Mouse (Mus musculus): ENCODE measurements at regions not wholly inside any gene's neighbourhood (a gene's known extent, or its start where the extent isn't known, plus 50 kb on each side); places are given as distances from the start of the nearest gene placed in this dataset.

DNA sequence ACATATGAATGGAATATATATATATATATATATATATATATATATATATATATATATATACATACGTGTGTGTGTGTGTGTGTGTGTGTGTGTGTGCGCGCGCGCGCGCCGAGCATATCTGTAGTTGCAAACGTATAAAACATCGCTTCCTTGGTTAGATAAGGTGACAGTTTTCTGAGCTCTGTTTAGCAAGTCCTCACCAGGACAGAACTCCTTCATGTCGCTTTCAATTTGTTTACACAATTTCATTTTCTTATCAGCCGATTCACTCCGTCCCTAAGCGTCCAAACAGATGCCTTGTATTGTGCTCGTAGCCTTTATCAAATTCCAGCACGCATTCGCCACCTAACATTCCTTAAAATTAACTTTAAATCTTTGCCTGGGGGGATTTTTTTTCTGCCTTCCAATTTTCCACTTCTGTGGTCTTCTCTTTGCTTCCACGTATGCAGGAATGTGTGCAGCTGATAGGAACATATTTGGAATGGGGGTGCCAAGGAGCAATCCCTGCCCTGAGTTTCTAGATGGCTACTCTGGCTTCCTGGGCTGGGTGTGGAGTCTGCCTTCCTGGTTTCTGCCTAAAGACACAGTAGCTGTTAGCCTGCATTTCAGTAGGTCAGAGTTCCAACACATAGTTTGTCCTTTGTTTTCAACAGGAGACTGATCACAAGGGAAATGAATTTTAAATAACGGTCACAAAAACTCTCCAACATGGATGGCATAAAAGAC is 575.7 kb downstream of the Robo2 start:
- no peak for ATAC-seq (ENCODE audit: low TSS enrichment)

DNA sequence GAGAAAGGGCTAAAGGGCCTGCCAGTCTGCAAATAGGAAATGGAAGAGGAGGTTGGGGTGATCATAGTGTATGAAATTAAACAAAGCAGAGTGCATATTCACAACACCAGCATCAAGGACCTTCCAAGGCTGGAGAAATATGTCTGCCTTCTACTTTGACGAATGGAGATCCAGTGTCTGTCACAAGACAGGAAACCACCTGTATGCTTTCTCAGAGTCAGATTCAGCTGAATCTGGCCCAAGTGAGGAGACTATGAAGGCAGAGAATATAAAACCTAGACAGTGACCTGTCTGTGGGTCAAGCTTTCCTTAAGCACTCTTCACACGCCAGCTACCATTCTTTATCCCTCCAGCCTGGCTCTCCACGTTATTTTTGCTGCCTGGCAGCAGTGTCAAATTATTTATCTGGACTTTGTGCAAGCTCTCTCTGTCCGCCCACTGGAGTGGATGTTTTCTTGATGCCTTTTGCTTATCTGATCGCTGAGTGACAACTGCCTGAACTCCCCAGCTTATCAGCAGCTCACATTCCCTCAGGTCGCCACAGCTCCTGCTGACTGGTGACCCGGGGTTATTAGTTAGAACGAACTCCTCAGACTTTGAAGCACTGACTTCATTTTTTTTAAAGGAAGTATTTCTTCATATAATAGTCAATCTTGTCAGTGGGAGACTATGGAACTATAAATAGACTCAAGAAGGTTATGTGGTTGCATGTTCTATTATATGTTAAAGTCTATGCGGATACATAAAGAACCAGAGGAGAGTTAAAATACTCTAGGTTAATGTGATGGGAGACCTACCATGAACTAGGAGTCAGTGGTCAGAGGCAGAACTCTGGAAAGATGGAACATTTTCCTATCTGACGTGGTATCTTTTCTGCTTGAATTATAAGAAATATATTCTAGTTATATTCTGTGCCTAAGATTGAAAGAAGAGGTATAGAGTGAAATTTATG is 590.0 kb downstream of the Robo2 start:
- no peak for ATAC-seq (ENCODE audit: low TSS enrichment)

DNA sequence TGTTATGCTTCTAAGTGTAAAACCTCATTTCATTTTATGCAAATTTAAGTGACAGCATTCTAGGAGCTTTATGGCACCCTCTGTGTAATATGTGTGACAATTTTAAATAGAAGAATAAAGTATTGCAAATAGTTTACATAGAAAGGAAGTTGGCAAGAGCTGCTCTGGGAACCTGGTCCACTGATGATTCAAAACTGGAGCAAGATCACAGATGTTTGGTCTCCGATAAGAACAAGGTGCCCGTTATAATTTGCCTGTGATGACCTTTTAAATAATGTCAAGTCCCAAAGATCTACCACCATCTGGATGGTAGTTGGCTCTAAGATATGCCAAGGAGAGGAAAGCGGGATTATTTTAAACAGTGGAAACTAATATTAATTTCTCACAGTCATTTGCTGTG is 607.1 kb downstream of the Robo2 start:
- no peak for ATAC-seq (ENCODE audit: low TSS enrichment)

DNA sequence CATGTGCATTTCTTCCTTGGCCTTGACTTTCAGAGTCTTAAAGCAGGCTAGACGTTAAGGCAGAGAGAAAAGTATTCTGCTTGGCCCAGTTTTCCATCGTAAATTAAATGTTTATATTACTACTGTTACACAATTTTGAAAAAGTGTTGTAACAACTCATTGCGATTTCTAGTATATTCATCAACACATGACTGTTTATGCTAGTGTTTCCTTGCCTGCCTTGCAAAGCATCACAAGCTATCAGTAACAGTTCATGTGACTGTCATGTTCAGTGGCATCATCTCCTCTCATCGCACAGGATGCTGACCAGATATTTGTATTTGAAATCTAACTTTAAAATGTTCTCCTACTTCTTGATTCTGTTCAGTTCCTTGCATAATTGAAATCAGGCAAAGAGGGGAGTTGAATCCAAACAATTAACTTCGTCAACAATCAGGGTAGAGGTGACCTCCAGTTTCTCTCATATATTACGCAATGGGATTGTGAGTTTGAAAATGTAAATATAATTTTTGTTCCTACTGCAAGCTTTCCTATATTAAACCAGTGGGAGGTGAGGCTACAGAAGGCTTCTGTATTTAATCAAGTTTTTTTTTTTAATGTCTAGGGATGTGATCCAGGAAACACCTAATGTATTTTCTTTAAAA is 615.0 kb downstream of the Robo2 start:
- ATAC-seq (ENCODE audit: low TSS enrichment): no peak

DNA sequence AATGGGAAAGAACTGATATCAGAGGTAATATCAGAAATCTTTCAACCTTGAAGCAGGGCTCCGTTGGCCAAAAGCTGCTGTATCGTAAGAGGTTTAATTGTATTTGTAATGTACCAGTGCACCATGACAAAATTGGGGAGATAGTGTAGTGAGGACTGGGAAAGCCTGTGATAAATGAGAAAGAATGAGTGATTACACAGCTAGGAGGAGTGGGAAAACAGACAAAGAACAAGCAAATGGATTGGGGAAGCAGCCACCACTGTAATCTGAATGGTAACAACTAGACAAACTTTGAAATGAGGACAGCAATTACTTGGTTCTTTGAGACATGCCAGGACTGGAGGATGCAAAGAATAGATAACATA is 626.6 kb downstream of the Robo2 start:
- ATAC-seq (ENCODE audit: low TSS enrichment): 0 out of 2 replicates have a peak, but pooled peaks have one; percentile 8

DNA sequence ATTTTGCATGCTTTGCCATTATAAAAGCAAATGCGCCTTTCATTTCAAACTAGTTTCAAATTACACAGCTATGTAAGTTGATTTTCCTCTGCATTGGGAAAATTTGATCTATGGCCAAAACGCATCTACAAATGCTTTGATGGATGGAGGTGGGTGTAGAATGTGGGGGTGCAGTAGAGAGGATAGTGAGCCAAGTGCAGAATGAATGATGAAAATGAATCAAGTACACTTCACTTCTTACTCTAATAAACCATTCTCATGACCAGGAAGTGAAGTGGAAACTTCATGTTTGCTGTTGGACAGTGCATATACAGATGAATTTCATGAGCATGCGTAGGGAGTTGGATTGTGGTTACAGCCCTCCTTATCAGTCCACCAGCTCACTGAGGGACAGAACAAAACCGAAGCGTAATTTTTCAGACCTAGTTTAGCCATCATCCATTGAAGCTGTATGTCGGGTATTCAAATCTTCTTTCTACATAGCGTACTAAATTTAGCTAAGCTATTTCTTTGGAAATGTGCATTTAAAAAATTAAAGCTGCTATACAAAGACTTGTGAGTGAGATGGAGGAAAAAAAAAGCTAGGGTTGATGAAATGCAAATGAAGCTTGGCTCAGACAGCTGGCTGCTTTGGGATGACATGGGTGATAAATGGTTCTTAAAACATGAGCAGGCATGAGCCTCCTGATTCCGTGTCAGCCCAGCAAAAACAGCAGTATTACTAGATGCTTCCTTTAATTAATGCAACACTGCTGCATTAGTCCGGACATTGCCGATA is 627.1 kb downstream of the Robo2 start:
- peak; percentile 96 for ATAC-seq (ENCODE audit: low TSS enrichment)

DNA sequence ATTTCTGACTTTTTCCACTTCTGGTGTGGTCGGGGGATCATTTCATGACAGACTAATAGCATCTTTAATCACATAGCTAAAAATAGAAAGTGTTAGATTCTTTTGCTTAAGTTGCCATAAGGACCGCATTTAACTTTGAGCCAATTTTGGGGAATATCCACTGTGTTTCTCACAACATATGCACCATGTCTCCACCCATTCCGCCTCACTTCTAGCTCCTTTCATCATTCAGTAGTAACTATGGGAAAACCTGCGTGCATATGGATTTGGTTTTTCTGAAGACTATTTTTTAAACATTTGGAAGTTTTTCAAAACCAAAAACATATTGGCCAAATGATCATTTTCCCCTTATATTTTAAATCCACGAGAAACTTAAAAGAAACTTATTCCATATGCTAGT is 639.2 kb downstream of the Robo2 start:
- ATAC-seq (ENCODE audit: low TSS enrichment): no peak

DNA sequence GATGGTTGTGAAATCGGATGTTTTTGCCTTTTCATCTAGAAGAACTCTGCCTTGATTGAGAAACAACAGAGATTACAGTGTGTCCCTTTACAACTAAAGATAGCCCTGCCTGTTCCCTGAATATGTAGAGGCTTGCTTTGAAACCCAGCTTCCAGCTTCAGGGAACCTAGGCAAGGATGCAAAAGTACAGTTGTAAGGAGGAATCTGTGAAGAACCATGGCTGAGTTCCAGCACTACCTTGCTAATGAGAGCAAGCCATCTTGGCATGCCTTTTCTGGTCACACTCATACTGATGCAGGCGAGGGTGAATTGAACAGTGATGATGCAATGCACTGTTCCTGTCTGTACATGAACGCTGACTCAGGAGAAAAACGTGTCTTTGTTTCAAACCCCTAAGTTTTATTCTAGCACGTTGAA is 641.2 kb downstream of the Robo2 start:
- peak; percentile 97 for ATAC-seq (ENCODE audit: low TSS enrichment)

DNA sequence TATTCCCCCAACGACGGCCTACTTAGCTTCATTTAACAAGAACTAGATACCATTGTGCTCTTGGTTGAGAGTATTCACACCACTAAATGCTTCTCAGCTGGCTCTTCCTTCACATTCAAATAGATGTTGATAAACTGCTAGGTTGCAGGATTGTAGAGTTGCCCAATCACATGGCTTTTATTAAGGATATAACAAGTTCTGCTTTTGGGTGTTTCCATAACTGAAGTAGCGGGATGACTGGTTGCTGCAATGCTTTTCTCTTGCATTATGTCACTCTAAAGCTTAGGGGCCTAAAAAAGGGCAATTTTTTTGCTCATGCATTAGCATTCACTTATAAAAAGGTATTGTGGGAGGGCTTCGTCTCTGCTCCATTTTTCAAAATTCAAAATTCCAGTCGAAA is 641.9 kb downstream of the Robo2 start:
- no peak for ATAC-seq (ENCODE audit: low TSS enrichment)

DNA sequence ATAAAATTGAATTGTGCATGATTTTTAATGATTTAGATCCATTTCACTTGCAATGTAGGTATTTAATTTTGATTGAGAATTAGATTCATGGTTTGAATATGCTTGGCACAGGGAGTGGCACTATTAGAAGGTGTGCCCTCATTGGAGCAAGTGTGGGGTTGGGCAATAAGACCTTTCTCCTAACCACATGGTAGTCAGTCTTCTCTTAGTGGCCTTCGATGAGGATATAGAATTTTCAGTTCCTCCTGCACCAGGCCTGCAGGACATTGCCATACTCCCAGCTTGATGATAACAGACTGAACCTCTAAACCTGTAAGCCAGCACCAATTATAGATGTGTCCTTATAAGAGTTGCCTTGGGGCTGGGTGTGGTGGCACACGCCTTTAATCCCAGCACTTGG is 642.9 kb downstream of the Robo2 start:
- no peak for ATAC-seq (ENCODE audit: low TSS enrichment)

DNA sequence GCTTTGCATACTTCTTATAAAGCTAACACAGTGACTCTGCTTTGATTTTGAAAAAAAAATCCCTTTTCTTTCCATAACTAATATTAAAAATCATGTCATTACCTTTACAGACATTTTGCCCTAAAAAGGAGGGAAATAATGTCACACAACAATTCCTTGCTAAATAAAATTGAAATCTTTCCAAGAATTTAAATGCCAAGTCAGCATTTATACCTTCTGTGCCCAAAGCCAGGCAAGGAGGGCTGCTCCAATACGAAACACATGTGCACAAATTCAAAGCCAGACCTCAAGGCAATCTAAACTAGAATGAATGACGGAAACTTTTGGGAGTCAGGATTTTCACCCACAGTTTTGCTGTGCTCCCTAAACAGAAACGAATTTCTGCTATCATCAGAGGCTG is 646.4 kb downstream of the Robo2 start:
- ATAC-seq (ENCODE audit: low TSS enrichment): no peak

DNA sequence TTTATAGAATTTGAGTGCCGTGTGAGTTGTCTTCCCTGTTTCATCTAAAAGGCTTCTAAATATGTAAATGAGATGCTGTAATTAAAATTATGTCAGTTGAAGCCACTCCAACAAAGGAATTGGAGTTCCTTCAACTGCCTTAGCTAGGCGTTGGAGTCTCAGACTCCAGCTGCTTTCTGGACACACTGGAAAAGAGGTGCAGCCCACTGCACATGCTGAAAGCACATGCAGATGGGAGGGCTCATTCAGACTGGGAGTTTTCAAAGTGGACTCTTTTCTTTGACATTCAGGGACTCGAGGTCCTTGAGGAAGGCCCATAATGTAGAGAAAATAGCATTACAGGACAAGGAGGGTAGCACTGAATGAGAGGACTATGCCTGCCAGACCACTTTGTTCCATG is 650.7 kb downstream of the Robo2 start:
- peak; percentile 67; the same call in 1 of the 2 replicates for ATAC-seq (ENCODE audit: low TSS enrichment)

DNA sequence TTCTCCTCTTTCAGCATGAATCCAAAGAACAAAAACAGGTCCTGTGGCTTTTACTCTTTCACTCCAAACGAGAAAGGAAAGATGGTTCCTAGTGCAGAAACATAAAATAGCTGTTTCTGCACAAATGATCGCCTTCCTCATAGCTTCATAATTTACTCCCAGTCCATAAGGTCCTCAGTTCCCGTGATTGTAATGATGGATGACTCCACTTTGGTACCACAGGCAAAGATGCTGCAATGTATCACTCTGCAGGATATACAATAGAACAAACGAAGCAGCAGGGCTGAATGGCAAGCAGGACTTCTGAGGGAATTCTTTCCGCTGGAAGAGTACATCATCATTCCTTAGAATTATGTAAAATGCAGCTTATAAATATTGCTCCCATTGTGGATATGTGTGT is 652.8 kb downstream of the Robo2 start:
- no peak for ATAC-seq (ENCODE audit: low TSS enrichment)

DNA sequence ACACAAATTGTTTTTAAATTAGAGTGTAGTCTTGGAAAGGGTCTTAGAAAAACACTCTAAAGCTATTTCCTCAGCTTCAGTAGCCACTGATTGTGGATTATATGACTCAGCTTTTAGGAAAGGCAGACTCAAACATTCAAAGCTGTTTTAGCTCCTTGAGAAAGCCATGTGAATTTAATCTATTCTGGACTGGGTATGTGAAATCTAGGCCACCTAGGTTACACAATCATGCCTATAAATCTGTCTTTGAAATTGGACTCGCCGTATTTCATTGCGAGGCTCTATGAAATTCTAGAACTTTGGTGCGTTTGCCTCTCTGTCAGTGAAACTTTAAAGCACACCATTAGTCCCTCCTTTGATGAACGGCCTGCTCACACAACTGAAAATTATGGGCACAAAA is 657.3 kb downstream of the Robo2 start:
- ATAC-seq (ENCODE audit: low TSS enrichment): peak; percentile 94

DNA sequence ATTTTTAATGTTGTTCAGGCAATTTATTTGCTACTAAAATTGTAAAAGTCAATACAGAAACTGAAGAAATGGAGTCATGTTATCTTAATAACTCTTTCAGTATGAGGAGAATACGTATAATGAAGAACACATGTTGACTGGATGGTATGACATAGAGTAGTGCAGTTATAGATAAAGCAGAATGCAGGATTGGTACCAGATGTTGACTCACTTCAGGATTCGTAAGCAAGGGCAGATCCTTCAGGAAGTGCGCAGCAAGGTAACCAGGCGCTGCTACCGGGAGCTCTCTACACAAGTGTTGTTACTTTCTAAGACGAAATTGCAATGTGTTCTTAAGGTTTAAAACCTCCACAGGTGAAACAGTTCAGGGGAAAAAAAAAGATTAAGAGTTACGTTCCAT is 683.3 kb downstream of the Robo2 start:
- no peak for ATAC-seq (ENCODE audit: low TSS enrichment)

DNA sequence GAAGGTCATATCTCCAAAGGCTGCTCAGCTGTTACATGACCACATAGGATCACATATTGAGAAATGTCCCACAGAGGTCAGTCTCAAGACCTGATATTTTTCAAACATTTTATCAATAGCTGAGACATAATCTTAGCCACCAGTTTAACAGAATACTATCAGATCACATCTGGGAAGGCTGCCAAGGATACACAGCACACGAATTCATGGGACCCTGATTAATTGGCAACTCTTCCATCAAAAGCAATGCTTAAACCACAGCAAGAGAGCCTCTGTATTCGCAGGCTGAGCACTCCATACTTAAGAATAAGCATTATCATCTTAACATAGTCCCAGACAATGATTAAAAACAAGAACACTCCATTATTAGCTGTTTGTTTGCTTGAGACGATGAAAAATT is 691.9 kb downstream of the Robo2 start:
- no peak for ATAC-seq (ENCODE audit: low TSS enrichment)

DNA sequence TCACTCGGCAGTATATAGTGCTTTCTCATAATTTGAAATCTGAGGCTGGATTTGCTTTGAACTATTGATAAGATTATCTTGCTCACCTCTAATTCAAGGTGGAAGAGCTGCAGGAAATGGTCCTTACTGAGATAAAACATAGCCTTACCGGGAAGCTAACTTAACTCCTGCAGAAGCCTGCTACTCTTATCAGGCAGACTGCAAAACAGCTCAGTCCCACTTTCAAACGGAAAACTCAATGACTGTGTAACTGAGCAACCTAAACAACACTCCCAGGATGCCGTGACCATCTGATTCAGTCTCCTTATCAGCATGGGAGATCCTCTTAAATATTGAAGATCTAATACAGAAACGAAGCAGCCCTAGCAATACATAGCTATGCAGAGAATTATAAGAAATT is 695.3 kb downstream of the Robo2 start:
- ATAC-seq (ENCODE audit: low TSS enrichment): no peak

DNA sequence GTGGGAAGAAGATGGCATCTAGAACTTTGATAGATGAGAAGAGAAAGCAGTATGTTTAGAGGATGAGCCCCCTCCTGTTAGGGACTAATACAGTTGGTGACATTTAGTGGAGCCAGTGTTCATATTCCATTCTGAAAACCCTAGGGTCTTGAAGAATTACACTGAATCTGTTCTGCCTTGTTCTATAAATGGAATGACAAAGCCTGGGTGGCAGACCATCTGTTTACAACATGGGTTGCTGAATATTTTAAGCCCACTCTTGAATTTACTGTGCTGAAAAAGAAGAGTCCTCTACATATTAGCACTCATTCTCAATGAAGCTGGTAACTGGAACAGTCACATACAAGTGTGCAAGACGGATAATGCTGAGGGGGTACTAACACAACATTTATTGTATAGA is 704.6 kb downstream of the Robo2 start:
- ATAC-seq (ENCODE audit: low TSS enrichment): peak; percentile 86

DNA sequence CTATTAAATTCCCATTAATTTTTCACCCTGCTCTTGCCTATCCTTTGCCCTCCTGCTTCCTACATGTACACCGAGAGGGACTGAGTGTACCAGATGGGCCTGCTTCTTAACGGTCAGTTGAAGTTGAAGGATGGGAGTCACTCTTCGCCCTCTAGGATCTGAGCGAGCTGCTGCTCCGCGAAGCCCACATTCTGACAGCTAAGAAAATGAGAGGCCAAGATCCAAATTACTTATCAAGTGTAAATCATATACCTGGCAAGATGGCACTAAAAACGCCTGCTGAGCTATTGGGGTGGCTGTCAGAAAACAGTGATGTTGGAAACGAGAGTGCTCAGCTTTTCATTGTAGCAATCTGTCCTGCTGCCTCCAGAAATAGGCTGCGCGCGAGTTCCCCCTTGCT is 722.4 kb downstream of the Robo2 start:
- ATAC-seq (ENCODE audit: low TSS enrichment): no peak

DNA sequence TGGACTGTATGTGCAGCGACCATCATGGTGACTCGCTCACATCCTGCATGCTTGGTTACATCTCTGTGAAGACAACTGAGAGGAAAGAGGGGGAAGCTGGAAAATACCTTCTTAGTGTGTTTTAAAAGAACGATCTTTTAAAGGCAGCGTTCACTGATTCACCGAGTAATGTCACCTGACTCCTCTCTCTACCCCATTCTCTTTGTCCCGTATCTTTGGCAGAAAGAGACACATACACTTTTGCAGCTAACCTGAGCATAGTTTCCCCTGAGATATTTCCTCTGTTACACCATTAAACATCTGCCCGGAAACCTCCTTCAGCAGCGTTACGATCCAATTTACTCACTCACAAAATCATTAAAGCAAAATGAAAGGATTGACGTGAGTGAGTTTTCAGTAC is 731.8 kb downstream of the Robo2 start:
- ATAC-seq (ENCODE audit: low TSS enrichment): no peak

DNA sequence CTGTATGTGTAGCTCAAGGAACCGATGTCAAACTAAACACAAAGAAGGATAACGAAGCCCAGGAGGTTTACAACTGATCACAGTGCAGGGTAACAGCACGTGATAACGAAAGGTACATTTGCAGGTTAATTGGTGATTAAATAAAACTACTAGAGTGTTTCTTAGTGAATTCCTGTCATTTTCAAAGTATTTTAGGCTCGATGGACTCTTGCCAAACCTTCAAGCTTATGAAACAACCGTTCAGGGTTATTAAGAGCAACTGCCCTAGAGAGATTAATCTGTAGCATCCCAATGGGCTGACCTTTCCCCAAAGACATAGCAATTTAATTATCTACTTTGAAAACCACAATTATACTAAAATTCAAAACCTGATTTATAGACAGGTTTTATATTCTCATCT is 741.1 kb downstream of the Robo2 start:
- no peak for ATAC-seq (ENCODE audit: low TSS enrichment)
